Mouse (Mus musculus) testis, adult 2 months (tissue): ENCODE measurements around the gene Cnn3.

Source experiments
- CTCF ChIP-seq: fragments of 200-500 bp; IDR thresholded peaks from 2 replicates; pipeline ENCODE4 v1.5.1; 2012; ENCODE audit warnings: low read depth, mild to moderate bottlenecking, inconsistent platforms, low read length, moderate library complexity; ENCODE audit not compliant: control insufficient read depth, insufficient read depth, insufficient replicate concordance
- POLR2A ChIP-seq: fragments of 200-500 bp; IDR thresholded peaks from 2 replicates; pipeline ENCODE4 v1.6.1; 2012; ENCODE audit warnings: low read depth, mild to moderate bottlenecking, inconsistent platforms, low read length, moderate library complexity; ENCODE audit not compliant: control insufficient read depth

- TF ChIP-seq CTCF = no peak
- TF ChIP-seq POLR2A = no peak
These were observed 64.6 kb downstream of the Cnn3 start for GRCm38 (mm10) chr3:121490941-121491340.
